Mouse (Mus musculus): ENCODE measurements around the gene Cdkl2. TPM values are rescaled to one million over a fixed set of nuclear protein-coding genes. Genes with fewer than 3 reads are reported as not detected.

Gene Cdkl2
- polyA plus RNA-seq (2016; fragmentation: Nextera tagmentation; extraction: Ambion mirVana): 0.35 and 0.88 TPM in 2 replicates

- no peaks in the 10 kb centered on the region for H3K36me3 ChIP-seq (replicated peaks)
- peak within 1 kb of the TSS; percentile 65 for H3K27ac ChIP-seq (replicated peaks)
- peaks cover 12% of the 10 kb centered on the region for H3K4me1 ChIP-seq
- peaks cover 41% of the 10 kb centered on the region for H3K27me3 ChIP-seq (replicated peaks; ENCODE audit: low read depth, poor library complexity, severe bottlenecking)
- WGBS: 79% methylated on average over 4 of the region's 4 CpGs
- no peak for DNase-seq (ENCODE audit: low spot score)
- H3K9me3 ChIP-seq: no peaks in the 10 kb centered on the region
- peak within 1 kb of the TSS; percentile 83 for H3K4me3 ChIP-seq
Observed at GRCm38 (mm10) chr5:92043783-92044182, at the start of gene Cdkl2. Gene Cdkl2, minus strand, starts transcription at chr5:92043883.

GRCm38 (mm10) chr5:92087469-92087868, 43.8 kb upstream of the Cdkl2 start:
- WGBS: 89% methylated on average over 4 of the region's 4 CpGs
- Histone ChIP-seq H3K9me3 (no peaks in the 10 kb centered on the region), H3K27me3 (replicated peaks; ENCODE audit: low read depth, poor library complexity, severe bottlenecking) (no peaks in the 10 kb centered on the region), H3K4me1 (0 out of 2 replicates have a peak, but pooled peaks cover 4% of the 10 kb centered on the region), H3K36me3 (replicated peaks) (no peaks in the 10 kb centered on the region), H3K27ac (replicated peaks) (no peak overlapping the region), H3K4me3 (no peak overlapping the region)
- no peak for DNase-seq (ENCODE audit: low spot score)

- DNase-seq (ENCODE audit: low spot score): no peak
- no peaks in the 10 kb centered on the region for H3K36me3 ChIP-seq (replicated peaks)
- H3K27me3 ChIP-seq (replicated peaks; ENCODE audit: low read depth, poor library complexity, severe bottlenecking): no peaks in the 10 kb centered on the region
- 80% methylated on average over 7 of the region's 7 CpGs for WGBS
- H3K4me1 ChIP-seq: peaks cover 17% of the 10 kb centered on the region
- no peak overlapping the region for H3K4me3 ChIP-seq
- H3K9me3 ChIP-seq: no peaks in the 10 kb centered on the region
- no peak overlapping the region for H3K27ac ChIP-seq (replicated peaks)
Observed at GRCm38 (mm10) chr5:92085821-92086550, 42.3 kb upstream of the Cdkl2 start.

- Histone ChIP-seq H3K9me3 (no peaks in the 10 kb centered on the region), H3K27me3 (replicated peaks; ENCODE audit: low read depth, poor library complexity, severe bottlenecking) (no peaks in the 10 kb centered on the region), H3K4me3 (no peak overlapping the region), H3K27ac (replicated peaks) (no peak overlapping the region), H3K4me1 (peaks cover 24% of the 10 kb centered on the region), H3K36me3 (replicated peaks) (no peaks in the 10 kb centered on the region)
- DNase-seq (ENCODE audit: low spot score): no peak
- 63% methylated on average over 4 of the region's 4 CpGs for WGBS
Observed at GRCm38 (mm10) chr5:92085246-92085645, 41.6 kb upstream of the Cdkl2 start.

- Histone ChIP-seq H3K9me3 (no peaks in the 10 kb centered on the region), H3K27me3 (replicated peaks; ENCODE audit: low read depth, poor library complexity, severe bottlenecking) (no peaks in the 10 kb centered on the region), H3K27ac (replicated peaks) (peak within 1 kb of the TSS; percentile 98), H3K4me1 (peaks cover 33% of the 10 kb centered on the region), H3K36me3 (replicated peaks) (no peaks in the 10 kb centered on the region), H3K4me3 (peak within 1 kb of the TSS; percentile 96)
- DNase-seq (ENCODE audit: low spot score): peak; percentile 99
- under 1% methylated on average over 65 of the region's 65 CpGs for WGBS
Observed at GRCm38 (mm10) chr5:92083417-92084038, 39.8 kb upstream of the Cdkl2 start, which contains the start of gene G3bp2. Gene G3bp2, minus strand, starts transcription at chr5:92083719.

- 0 out of 2 replicates have a peak, but pooled peaks cover 2% of the 10 kb centered on the region for H3K36me3 ChIP-seq (replicated peaks)
- WGBS: under 1% methylated on average over 55 of the region's 55 CpGs
- H3K4me1 ChIP-seq: peaks cover 33% of the 10 kb centered on the region
- peak overlapping the region; percentile 98 for H3K27ac ChIP-seq (replicated peaks)
- DNase-seq (ENCODE audit: low spot score): peak; percentile 77
- H3K9me3 ChIP-seq: no peaks in the 10 kb centered on the region
- peak overlapping the region; percentile 96 for H3K4me3 ChIP-seq
- no peaks in the 10 kb centered on the region for H3K27me3 ChIP-seq (replicated peaks; ENCODE audit: low read depth, poor library complexity, severe bottlenecking)
Observed at GRCm38 (mm10) chr5:92082821-92083401, 39.2 kb upstream of the Cdkl2 start.

GRCm38 (mm10) chr5:92081326-92081725, 37.6 kb upstream of the Cdkl2 start:
- 76% methylated on average over 3 of the region's 3 CpGs for WGBS
- Histone ChIP-seq H3K4me3 (peak overlapping the region; percentile 96), H3K9me3 (no peaks in the 10 kb centered on the region), H3K4me1 (peaks cover 33% of the 10 kb centered on the region), H3K27ac (replicated peaks) (no peak overlapping the region), H3K27me3 (replicated peaks; ENCODE audit: low read depth, poor library complexity, severe bottlenecking) (no peaks in the 10 kb centered on the region), H3K36me3 (replicated peaks) (peaks cover 12% of the 10 kb centered on the region; the same call in 1 of the 2 replicates)
- no peak for DNase-seq (ENCODE audit: low spot score)

- H3K4me1 ChIP-seq: peaks cover 33% of the 10 kb centered on the region
- no peak overlapping the region for H3K27ac ChIP-seq (replicated peaks)
- WGBS: 78% methylated on average over 1 of the region's 1 CpGs
- DNase-seq (ENCODE audit: low spot score): no peak
- peaks cover 13% of the 10 kb centered on the region; the same call in 1 of the 2 replicates for H3K36me3 ChIP-seq (replicated peaks)
- H3K9me3 ChIP-seq: no peaks in the 10 kb centered on the region
- H3K4me3 ChIP-seq: no peak overlapping the region
- H3K27me3 ChIP-seq (replicated peaks; ENCODE audit: low read depth, poor library complexity, severe bottlenecking): no peaks in the 10 kb centered on the region
Observed at GRCm38 (mm10) chr5:92080400-92080799, 36.7 kb upstream of the Cdkl2 start.

- Histone ChIP-seq H3K27me3 (replicated peaks; ENCODE audit: low read depth, poor library complexity, severe bottlenecking) (no peaks in the 10 kb centered on the region), H3K4me3 (no peak overlapping the region), H3K4me1 (peaks cover 30% of the 10 kb centered on the region), H3K36me3 (replicated peaks) (peaks cover 13% of the 10 kb centered on the region; the same call in 1 of the 2 replicates), H3K9me3 (no peaks in the 10 kb centered on the region), H3K27ac (replicated peaks) (no peak overlapping the region)
- no peak for DNase-seq (ENCODE audit: low spot score)
- 67% methylated on average over 1 of the region's 1 CpGs for WGBS
Observed at GRCm38 (mm10) chr5:92079304-92079703, 35.6 kb upstream of the Cdkl2 start.

GRCm38 (mm10) chr5:92078751-92079150, 35.1 kb upstream of the Cdkl2 start:
- Histone ChIP-seq H3K4me3 (no peak overlapping the region), H3K36me3 (replicated peaks) (peaks cover 17% of the 10 kb centered on the region; the same call in 1 of the 2 replicates), H3K4me1 (peaks cover 30% of the 10 kb centered on the region), H3K27ac (replicated peaks) (no peak overlapping the region), H3K9me3 (no peaks in the 10 kb centered on the region), H3K27me3 (replicated peaks; ENCODE audit: low read depth, poor library complexity, severe bottlenecking) (no peaks in the 10 kb centered on the region)
- no peak for DNase-seq (ENCODE audit: low spot score)

- no peak overlapping the region for H3K27ac ChIP-seq (replicated peaks)
- no peak for DNase-seq (ENCODE audit: low spot score)
- H3K36me3 ChIP-seq (replicated peaks): peaks cover 35% of the 10 kb centered on the region
- no peaks in the 10 kb centered on the region for H3K27me3 ChIP-seq (replicated peaks; ENCODE audit: low read depth, poor library complexity, severe bottlenecking)
- H3K9me3 ChIP-seq: no peaks in the 10 kb centered on the region
- no peak overlapping the region for H3K4me3 ChIP-seq
- 85% methylated on average over 1 of the region's 1 CpGs for WGBS
- peaks cover 19% of the 10 kb centered on the region for H3K4me1 ChIP-seq
Observed at GRCm38 (mm10) chr5:92076273-92076672, 32.6 kb upstream of the Cdkl2 start.

- 90% methylated on average over 14 of the region's 14 CpGs for WGBS
- DNase-seq (ENCODE audit: low spot score): no peak
- Histone ChIP-seq H3K9me3 (no peaks in the 10 kb centered on the region), H3K4me1 (peaks cover 3% of the 10 kb centered on the region; the same call in 1 of the 2 replicates), H3K36me3 (replicated peaks) (peaks cover 56% of the 10 kb centered on the region), H3K27ac (replicated peaks) (no peak overlapping the region), H3K27me3 (replicated peaks; ENCODE audit: low read depth, poor library complexity, severe bottlenecking) (no peaks in the 10 kb centered on the region), H3K4me3 (no peak overlapping the region)
Observed at GRCm38 (mm10) chr5:92074061-92074460, 30.4 kb upstream of the Cdkl2 start.

Data from embryonic facial prominence, embryonic 10.5 days (tissue).